Mouse (Mus musculus): ENCODE results near the gene Trim41.
"Not testable (repeated sequence)": the region's sequence is repeated elsewhere in the genome, so short reads cannot be mapped to it uniquely, and the experiment has no call there.

Gene Trim41

GRCm38 (mm10) chr11:48838181-48838797, 21.1 kb upstream of the Trim41 start:
- DNase-seq (ENCODE audit: low spot score in 2 of 2), result peak in 1 of 2 experiments; percentile 42

GRCm38 (mm10) chr11:48837310-48838180, 20.4 kb upstream of the Trim41 start:
- DNase-seq (ENCODE audit: low spot score in 2 of 2), result peak; percentile 50 to 83

- no peak for DNase-seq (ENCODE audit: low spot score in 2 of 2)
These were observed 19.8 kb upstream of the Trim41 start for GRCm38 (mm10) chr11:48836990-48837309.

GRCm38 (mm10) chr11:48835923-48836322, 18.8 kb upstream of the Trim41 start:
- no peak for DNase-seq (ENCODE audit: low spot score in 2 of 2)

- DNase-seq (ENCODE audit: low spot score in 2 of 2), result peak; percentile 90 to 96
These were observed 16.8 kb upstream of the Trim41 start for GRCm38 (mm10) chr11:48833731-48834639.

- DNase-seq (ENCODE audit: low spot score in 2 of 2), result no peak
These were observed 16.1 kb upstream of the Trim41 start for GRCm38 (mm10) chr11:48833078-48833730.

GRCm38 (mm10) chr11:48831273-48831672, 14.1 kb upstream of the Trim41 start:
- no peak for DNase-seq (ENCODE audit: low spot score in 2 of 2)

GRCm38 (mm10) chr11:48830279-48830678, 13.1 kb upstream of the Trim41 start:
- no peak for DNase-seq (ENCODE audit: low spot score in 2 of 2)

GRCm38 (mm10) chr11:48827926-48828325, 10.8 kb upstream of the Trim41 start:
- no peak for DNase-seq (ENCODE audit: low spot score in 2 of 2)

- DNase-seq (ENCODE audit: low spot score in 2 of 2), result no peak
These were observed 9.6 kb upstream of the Trim41 start for GRCm38 (mm10) chr11:48826752-48827096.

- DNase-seq (ENCODE audit: low spot score in 2 of 2), result not testable (repeated sequence)
These were observed 9.0 kb upstream of the Trim41 start, which contains the start of the genes Trim7 and Gm12184 for GRCm38 (mm10) chr11:48825979-48826751. Trim7 (plus strand) TSS chr11:48826140. Gm12184 (minus strand) TSS chr11:48826655.

- no peak for DNase-seq (ENCODE audit: low spot score in 2 of 2)
These were observed 7.2 kb upstream of the Trim41 start for GRCm38 (mm10) chr11:48824311-48824830.

GRCm38 (mm10) chr11:48823536-48823972, 6.4 kb upstream of the Trim41 start:
- peak; percentile 74 to 87 for DNase-seq (ENCODE audit: low spot score in 2 of 2)

- no peak for DNase-seq (ENCODE audit: low spot score in 2 of 2)
These were observed 5.8 kb upstream of the Trim41 start for GRCm38 (mm10) chr11:48822768-48823512.

- not testable (repeated sequence) for DNase-seq (ENCODE audit: low spot score in 2 of 2)
These were observed 4.1 kb upstream of the Trim41 start for GRCm38 (mm10) chr11:48821299-48821698.

- no peak for DNase-seq (ENCODE audit: low spot score in 2 of 2)
These were observed 3.1 kb upstream of the Trim41 start for GRCm38 (mm10) chr11:48820308-48820674.

- DNase-seq (ENCODE audit: low spot score in 2 of 2), result no peak
These were observed 2.6 kb upstream of the Trim41 start for GRCm38 (mm10) chr11:48819614-48820307.

GRCm38 (mm10) chr11:48818346-48818745, 1.2 kb upstream of the Trim41 start:
- peak; percentile 86 to 93 for DNase-seq (ENCODE audit: low spot score in 2 of 2)

- no peak for DNase-seq (ENCODE audit: low spot score in 2 of 2)
These were observed 641 bp upstream of the Trim41 start for GRCm38 (mm10) chr11:48817794-48818193.
